Mouse (Mus musculus): ENCODE data around the gene Cops8.

Gene Cops8

DNA sequence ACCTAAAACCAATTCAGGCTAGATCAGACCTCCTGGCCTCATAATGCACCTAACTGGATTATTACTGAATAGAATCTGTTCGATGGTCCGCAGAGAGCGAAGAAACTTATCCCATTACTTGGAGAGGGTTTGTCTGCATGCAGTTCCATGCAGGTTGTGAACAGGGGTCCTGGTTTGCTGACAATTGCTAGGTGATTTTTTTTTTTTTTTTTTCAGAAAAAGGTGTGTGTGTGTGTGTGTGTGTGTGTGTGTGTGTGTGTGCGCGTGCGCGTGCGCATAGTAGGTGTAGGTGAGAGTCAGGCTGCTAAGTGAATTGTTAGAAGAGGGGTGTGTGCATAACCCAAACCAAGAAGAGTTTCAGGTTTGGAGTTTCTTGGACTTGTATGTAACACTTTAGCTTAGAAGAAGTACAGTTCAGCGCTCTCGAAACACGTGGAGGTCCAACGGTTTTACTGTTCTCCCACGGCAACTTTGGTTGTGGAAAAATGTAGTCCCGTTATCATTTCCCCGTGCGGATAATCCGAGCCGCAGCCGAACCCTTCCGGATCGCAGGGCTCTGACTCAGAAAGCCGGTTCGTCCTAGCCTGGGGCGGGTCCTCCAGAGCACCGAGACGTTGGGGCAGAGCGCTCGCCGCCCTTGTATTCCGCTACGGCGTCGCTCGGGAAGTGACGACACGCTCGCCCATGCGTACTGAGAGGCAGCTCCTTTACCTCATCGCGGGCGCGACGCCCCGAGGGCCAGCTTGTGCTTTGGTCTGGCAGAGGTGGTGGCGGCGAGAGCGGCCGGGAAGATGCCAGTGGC lies at the start of gene Cops8:
Cops8 (plus strand) TSS at position 223 of the 802 bp plus-strand sequence.
- peak; percentile 98 for DNase-seq

DNA sequence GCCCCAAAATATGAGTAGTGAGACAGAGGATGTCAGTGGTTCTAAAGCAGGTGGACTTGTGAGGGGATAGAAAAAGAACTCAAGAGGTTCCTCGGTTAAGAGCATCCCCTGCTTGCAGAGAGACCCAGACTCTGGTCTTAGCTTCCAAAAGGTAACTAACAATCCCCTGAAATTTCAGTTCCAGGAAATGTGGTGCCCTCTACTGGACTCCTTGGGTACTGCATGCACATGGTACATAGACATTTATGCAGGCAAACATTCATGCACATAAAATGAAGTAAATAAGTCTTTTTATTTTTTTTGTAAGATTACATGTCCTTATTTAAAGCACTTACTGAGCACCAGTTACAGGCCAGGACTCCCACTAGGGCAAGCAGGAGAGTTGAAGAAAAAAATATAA lies 45.6 kb upstream of the Cops8 start:
- DNase-seq: no peak

DNA sequence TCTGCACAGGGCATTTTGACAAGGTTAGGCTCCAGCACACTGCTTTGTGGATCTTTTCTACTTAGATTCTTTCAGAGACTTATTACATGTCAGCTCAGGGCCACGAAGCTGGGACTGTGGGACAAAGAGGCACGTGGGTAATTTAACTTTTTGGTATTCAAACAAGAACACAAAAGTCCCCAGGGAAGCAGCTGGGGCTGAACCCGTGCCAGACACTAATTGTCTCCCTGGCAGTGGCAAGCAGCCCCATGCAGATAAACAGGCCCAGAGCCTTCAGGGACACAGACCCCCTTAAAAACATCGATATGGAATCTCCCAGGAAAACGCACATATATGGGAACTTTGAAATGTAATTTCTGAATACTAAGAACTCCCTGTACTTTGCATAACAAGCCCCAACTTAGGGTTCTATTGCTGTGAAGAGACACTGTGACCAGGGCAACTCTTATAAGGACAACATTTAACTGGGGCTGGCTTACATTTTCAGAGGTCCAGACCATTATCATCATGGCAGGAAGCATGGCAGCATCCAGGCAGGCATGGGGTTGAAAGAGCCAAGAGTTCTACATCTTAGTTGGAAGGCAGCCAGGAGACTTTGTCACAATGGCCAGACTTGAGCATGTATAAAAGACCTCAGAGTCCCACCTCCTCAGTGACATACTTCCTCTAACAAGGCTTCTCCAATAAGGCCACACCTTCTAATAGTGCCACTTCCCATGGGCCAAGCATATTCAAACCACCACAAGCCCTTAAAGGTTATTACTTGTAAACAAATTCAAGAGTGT lies 41.6 kb upstream of the Cops8 start:
- DNase-seq: no peak

DNA sequence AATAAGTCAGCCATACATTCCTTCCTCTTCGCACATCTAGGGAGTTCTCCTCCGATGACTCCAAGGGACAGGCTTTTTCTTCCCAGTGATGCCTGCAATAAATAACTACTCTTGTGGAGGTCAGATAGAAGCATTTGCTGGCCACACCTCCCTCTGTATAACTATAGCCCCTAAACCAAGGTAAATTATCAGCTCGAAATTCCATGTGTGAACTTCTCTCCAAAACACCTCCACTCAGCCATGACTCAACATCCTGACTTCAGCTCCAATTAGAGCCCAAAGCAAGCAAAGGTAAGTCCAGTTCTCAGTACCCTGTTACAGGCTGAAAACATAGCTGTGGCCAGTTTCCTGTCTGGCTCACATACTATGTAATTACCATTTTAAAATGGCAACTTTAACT lies 38.8 kb upstream of the Cops8 start:
- no peak for DNase-seq

DNA sequence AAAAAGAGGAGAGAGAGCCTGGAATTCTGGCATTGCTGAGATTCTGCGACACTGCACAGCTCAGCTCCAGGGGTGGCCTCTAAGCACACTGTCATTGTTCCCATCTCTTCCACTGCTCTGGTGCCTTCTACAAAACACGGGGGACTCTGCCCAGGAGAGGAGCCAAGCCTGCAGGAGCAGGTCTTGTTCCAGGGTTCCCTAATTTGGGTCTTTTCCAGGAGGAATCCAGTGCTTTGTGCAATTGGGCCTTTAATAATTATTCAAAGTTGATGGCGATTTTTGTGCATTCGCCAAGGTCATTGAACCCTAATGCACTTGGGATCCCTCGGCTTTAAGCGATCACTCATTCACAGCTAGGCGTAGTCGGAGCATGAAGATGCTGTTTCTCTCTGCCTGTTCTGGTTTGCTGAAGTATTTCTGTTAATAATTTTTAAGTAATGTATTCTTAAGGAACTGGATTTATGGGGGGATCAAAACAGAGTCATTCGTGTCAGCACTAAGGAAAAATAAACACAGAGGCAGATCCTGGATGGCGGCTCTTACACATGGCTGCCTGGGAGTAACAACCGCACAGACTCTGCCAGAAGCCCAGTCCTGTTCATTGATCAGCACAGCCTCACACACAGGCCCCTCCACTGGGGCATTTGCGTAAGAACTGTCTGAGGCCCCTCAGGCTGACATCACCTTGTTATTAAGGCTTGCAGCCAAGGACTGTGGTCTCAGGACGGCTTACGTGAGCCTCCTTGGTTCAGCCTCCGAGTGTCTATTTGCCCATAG lies 35.9 kb upstream of the Cops8 start:
- DNase-seq: no peak

DNA sequence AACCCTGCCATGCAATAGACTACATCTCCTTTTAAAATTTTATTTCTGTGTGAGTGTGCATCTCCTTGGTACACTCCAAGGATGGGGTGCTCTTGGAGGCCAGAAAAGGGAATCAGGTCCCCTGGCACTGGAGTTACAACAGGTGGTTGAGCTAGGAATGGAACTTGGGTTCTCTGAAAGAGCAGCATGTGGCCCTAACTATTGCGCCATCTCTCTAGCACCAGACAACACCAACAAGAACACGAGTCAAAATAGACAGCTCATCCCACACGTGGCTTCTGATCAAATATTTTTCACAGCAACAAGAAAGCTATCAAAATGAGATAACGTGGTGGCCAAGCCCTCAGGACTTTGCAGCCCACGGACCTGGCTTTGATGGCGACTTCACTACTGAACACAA lies 28.9 kb upstream of the Cops8 start:
- no peak for DNase-seq

DNA sequence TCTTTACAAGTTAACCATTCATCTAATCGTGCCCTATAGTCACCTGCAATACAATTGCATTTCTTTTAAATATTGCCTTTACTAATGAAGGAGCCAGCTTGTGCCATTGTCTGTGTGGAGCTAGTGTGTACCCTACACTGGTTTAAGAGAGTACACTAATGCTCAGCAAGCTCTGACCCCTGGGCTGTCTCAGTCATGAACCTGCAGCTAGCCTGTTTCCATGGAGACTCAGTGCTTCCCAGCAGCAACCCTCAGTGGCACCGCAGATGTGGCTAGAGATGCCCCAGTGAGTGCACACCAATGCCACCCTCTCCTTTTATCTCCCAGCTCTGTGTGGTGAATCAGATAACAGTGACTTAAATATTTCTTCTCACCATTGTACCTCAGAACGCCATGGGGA lies 27.9 kb upstream of the Cops8 start:
- DNase-seq: no peak

DNA sequence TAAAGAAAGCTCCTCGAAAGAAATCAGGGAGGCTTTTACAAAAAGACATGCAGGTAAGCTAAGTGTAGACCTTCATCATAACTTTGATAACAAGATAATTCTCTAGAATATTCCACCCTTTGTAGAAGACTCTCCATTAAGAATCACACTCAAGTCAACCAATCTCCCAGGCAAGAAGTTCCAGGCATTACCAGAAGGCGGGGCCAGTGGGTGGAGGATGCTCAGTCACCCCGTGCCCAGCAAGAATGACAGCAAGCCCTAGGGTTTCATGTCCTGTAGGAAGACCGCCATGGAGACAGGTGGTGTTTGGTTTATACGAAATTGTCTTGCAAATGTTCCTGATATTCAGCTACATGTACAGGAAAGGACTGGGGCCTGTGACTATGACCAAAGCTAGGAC lies 25.4 kb upstream of the Cops8 start:
- DNase-seq: no peak

DNA sequence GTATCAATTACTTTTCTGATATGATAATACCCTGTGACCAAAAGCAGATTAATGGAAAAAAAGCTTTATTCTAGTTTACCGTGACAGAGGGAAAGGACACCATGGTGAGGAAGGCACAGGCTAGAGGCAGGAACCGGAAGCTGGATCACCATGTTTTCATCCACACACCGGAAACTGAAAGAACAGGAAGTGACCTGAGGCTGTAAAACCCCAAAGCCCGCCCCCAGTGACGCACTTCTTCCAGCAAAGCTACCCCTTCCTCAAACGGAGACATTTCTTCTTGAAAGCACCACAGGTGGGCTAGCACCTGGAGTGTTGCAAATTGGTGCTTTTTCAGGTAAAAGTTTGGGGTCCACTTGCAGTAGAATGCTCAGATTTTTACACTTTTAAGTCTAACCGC lies 20.1 kb upstream of the Cops8 start:
- DNase-seq: no peak

DNA sequence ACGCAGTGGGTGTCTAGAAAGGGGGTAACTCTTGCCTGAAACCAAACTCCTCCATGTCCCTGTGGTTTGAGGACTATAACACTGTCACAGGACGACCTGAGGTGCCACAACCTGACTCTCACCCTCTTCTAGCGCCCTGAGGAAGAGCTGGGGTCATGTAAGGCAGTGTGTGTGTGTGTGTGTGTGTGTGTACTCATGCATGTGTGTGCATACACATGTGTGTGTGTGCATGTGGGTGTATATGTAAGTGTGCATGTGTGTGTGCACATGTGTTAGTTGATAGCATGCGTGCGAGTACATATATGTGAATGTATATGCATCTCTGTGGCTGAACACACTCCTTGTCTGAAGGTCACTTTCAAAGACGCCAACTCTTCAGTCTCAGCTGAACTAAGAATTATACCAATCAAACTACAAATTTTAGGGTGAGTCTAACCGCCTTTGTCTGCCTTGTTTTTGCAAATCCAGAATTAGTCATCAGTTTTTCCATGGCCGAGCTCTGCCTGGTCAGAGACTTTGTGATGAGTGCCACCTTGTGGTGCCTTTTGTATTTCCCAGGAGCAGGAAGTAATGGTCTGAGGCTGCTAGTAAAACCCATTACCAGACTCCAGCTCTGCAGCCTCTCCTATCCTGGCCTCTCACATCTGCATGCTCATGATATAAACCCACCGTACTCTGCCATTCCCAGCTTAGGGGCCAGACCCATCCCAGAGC lies 14.6 kb upstream of the Cops8 start:
- peak; percentile 77 for DNase-seq

DNA sequence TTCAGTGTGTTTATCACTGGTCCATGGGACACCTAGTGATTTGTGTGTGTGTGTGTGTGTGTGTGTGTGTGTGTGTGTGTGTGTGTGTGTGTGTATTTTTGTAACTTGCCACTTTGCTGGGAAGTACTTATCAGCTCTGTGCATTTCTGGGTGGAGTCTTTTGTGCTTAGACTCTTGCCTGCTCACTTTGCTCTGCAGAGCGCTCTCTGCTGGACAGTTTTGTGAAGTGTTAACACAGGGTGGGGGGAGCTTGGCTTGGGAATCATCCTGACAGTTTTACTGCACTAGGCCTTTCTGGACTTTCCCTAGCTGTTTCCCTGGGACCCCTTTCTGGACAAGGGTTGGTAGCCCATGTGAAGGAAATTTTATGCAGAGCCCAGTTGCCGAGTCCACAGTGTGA lies 12.0 kb upstream of the Cops8 start:
- DNase-seq: peak; percentile 75

DNA sequence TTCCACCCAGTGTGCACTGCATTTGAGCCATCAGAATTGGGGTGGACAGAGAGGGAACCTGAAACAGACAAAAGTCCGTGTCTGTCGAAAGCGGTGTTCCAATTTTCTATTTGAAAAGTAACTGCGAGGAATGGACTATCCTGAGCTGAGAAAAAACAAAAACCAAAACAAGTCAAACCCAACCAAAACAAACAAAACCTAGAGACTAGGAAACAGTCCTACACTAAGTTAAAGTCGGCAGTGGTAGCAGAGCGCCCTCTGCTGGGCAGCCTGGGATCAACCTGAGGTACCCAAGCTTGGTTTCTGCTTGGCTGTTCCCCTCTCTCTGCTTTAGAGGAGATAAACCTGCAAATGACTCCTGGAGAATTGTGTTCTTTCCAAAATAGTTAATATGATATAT lies 10.0 kb upstream of the Cops8 start:
- DNase-seq: peak; percentile 67

DNA sequence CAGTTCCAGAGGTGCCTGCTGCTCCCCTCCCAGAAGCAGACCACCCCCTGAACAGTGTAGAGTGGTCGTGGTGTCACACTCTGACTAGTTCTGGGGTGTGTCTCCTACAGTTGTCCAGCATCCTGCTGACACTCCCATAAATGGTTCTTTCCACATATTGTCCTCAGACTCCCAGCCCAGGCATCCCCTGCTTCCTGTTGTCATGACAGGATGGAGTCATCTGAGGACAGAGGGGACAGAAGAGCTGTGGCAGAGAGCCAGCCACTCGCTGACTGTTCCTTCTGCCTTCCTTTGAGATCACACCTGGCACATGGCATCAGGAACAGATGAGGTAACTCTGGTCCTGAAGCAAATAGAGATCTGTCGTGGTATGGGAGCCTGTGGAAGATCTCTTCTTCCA lies 3.6 kb upstream of the Cops8 start:
- no peak for DNase-seq

DNA sequence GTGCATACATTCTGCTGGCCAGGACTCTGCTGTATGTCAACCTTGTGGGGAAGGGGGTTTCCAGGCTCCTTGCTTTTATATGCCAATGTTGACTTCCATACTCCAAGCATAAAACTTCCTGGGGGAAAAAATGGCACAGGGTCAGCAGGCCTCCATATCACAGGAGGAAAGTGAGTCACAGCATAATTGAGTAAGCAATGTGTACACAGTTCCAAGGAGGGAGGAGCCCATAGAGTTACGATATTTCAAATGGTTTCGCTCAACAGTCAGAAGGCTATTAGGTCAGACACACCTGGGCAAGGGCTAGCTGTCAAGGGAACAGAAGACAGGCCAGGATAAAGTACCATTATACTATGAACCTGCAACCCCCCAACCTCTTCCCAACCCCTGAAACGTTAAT lies 1.7 kb upstream of the Cops8 start:
- DNase-seq: no peak

DNA sequence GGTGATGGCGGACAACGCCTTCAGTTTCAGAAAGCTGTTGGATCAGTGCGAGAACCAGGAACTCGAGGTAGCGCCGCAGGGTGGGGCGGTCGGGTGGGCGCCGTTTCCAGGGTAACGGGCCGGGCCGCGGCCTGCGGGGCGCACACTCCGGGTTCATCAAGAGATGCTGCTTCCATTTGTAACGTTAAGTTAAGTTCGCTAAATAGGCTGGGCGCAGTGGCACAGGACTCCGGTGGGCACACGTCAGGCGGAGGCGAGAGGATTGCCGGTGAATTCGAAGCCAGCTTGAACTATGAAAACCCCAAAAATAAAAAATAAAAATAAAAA lies 743 bp downstream of the Cops8 start:
- no peak for DNase-seq

DNA sequence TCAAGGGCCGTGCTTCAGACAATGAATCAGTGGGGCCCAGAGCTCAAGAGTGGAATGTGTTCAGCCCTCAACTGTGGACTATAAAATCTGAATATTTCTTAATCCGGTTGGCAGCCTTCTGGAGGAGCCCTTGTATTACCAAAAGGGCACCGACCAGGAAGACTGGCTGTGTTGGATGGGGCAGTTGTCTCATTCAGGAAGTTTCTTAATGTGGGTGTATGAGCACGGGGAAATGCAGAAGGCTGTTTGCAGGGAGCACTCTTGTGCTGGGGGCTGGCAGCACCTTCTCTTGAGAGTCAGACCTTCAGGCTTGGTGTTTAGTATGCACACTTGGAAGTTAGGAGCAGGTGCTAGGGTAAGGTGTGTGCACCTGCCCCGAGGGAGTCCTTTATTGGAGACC lies 6.6 kb downstream of the Cops8 start:
- DNase-seq: no peak

DNA sequence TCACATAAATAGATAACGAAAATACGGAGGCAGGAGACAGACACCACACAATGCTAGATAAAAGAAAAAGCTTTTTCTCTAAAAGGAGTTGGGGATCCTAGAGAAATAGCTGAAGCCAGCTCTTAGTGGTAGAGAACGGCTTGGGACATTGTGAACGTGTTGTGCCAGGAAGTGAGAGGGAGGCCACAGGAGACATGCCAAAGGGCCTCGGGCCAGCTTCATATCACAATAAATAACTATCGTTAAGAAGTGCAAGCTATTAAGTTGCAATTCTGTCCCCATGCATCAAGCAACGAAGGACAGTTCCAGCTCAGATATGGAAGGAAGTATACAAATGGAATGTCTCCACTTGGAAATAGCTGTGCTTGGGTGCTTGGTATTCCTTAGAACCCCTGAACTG lies 14.5 kb downstream of the Cops8 start:
- DNase-seq: no peak

DNA sequence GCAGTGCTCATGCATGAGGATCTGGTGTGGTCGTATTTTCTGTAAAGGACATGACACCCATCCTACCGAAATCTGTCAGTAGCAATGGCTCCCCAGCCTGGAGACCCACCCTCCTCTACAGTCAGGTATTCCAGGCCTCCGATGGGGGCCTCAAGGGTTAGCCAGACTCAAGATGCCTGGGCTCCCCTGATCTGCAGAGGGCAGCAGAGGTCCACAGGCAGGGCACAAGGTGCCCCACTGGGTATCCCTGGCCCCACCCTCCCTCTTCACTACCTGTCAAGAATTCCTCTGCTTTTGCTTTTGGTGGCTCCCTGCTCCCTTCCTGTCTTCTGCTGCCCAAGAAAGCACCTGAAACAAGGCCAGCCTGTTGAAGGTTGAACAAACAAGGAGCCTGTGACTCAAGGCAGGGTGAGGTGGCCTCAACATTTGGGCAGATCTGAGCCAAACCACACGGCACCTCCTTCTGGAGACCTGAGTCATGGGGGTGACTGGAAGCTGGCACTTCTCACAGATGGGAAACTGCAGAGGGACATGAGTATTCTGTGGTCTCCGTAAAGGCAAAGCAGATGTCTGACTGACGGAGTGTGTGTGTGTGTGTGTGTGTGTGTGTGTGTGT lies 30.7 kb downstream of the Cops8 start:
- no peak for DNase-seq

DNA sequence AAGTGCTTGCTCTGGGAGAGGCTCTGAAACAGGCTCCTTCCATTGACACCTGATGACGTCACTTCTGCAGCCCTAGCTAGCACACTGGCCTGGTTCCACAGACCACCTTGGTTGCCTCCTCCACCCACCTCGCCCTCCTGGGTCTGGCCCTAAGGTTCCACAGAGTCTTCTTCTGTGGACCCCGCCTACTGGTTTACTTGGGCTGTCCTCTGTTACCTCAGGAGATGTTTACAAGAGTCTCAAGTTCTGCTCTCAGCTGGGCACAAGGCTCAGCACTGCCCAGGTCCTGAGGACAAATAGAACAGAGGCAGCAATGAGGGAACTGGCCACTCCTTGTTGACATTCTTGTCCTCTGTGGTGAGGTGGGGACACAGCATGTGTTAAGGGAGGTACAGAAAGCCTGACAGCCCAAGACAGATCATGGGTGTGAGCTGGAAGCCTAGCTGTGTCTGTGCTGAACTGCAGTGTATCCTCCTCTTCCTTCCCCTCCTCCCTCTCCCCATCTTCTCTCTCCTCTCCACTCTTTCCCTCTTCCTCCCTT lies 31.5 kb downstream of the Cops8 start:
- no peak for DNase-seq

DNA sequence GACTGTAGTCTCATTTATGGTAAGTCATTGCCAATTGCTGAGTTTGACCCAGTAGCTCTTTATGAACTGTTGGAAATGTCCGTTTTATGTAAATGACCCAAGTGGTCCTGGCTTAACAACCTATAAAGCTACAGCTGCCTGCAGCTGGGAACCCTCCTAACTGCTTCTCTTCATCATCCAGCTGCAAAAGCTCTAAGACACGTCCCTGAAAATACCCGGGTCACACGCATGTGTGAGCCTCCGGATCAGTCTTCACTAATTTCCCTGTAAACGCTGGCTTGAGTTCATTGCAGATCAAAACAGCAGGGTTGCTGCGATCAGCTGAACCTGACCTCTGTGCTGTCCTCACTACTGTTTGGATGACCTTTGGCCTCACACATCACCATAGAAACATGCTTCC lies 35.6 kb downstream of the Cops8 start:
- no peak for DNase-seq

DNA sequence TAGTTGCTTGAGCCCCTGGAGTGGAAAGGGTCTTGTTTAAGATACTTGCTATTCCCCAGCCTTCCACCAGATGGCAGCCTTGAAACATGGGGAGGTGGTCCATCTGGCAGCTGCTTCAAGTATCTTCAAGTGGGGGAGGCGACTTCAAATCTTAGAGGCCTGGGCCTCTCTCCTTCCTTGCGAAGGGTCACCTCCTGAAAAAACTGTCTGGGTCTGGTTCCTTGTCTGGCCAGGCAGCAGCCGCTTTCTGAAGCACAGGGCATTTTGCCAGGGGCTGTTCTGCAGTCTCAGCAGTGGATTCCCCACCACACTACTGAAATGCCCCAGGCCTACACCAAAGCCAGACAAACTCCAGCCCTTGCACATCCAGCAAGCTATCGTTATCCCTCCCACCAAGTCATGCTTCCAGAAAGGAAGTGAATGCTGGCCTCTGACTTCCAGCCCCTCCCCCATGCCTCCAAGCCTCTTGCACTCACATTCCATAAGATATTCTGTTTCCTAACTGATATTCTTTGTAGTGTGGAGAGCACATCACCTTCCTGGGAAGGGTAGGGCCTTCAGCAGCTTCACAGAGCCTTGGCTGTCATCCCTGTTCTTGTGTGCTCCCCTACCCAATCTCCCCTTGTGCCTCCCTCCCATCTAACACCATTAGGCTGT lies 48.1 kb downstream of the Cops8 start:
- DNase-seq: peak; percentile 81

DNA sequence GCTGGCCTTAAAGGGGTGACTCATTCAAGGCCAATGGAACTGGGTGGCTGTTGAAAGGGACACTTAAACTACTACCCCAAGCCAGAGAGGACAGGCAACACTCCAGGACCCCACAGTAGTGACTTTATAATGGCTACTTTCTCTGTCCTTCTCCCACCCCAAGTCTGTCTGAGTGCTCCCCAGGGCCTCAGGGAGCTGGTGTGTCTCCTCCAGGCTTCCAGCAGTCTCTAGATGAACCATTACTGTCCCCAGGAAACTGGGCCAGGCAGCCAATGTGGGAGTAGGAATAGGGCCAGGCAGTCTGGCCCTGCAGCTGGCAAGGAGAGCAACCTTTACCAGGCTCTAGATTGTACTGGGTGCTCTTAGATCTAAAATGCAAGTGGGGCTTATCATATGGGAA lies 49.0 kb downstream of the Cops8 start:
- DNase-seq: no peak
